Mouse (Mus musculus) forebrain, embryonic 11.5 days (tissue): ENCODE measurements at regions not wholly inside any gene's neighbourhood (a gene's known extent, or its start where the extent isn't known, plus 50 kb on each side); places are given as distances from the start of the nearest gene placed in this dataset.

Experiments
- ATAC-seq: fragments of 200-750 bp; cut with Nextera tagmentation; replicated peaks from 2 replicates; pipeline ENCODE4 v1.8.0; 2017; ENCODE audit warnings: moderate TSS enrichment; ENCODE audit not compliant: low FRiP score
- DNase-seq: peaks from one replicate; pipeline ENCODE4 v3.0.0-alpha.2; 2017; ENCODE audit warnings: low spot score
- H3K27ac ChIP-seq: fragments of 300-500 bp; sonication (generic); 2 replicates; pipeline ENCODE4 v1.5.1; 2014; ENCODE audit warnings: low read depth, low read length
- H3K27me3 ChIP-seq: fragments of 300-500 bp; sonication (generic); 2 replicates; pipeline ENCODE4 v1.6.1; 2014; ENCODE audit warnings: mild to moderate bottlenecking, low read length, mixed read lengths; ENCODE audit not compliant: control insufficient read depth, insufficient read depth
- H3K36me3 ChIP-seq: fragments of 300-500 bp; sonication (generic); 2 replicates; pipeline ENCODE4 v1.6.1; 2014; ENCODE audit warnings: mild to moderate bottlenecking, low read length, moderate library complexity, mixed read lengths; ENCODE audit not compliant: control insufficient read depth, insufficient read depth
- H3K4me1 ChIP-seq: fragments of 300-500 bp; sonication (generic); replicated peaks from 2 replicates; pipeline ENCODE4 v1.6.1; 2014; ENCODE audit warnings: low read length, mixed read lengths; ENCODE audit not compliant: control insufficient read depth, insufficient read depth
- H3K4me2 ChIP-seq: fragments of 300-500 bp; sonication (generic); 2 replicates; pipeline ENCODE4 v1.6.1; 2014; ENCODE audit warnings: low read depth, mild to moderate bottlenecking, low read length, moderate library complexity, mixed read lengths; ENCODE audit not compliant: severe bottlenecking
- H3K4me3 ChIP-seq: fragments of 300-500 bp; sonication (generic); 2 replicates; pipeline ENCODE4 v1.5.1; 2014; ENCODE audit warnings: low read depth, low read length
- H3K9ac ChIP-seq: fragments of 300-500 bp; sonication (generic); 2 replicates; pipeline ENCODE4 v1.6.1; 2014; ENCODE audit warnings: low read length
- H3K9me3 ChIP-seq: fragments of 300-500 bp; sonication (generic); 2 replicates; pipeline ENCODE4 v1.6.1; 2016; ENCODE audit warnings: low read length, mixed read lengths; ENCODE audit not compliant: control insufficient read depth
- WGBS: fragments of 180-500 bp; shearing (Covaris S2); extraction: QIAGEN DNeasy Blood & Tissue Kit; methylation state at CpG from one replicate; pipeline ENCODE4 v1.1.7; 2014; 5-methylcytosine and 5-hydroxymethylcytosine counted together

GRCm38 (mm10) chr14:114912271-114912670, 179.7 kb upstream of the Gpc5 start:
- ATAC-seq (no peak), DNase-seq (no peak)
- Histone ChIP-seq H3K27me3 (no peaks in the 10 kb centered on the region), H3K27ac (no peak overlapping the region), H3K4me1 (no peaks in the 10 kb centered on the region), H3K9ac (no peak overlapping the region), H3K4me3 (no peak overlapping the region), H3K4me2 (no peak overlapping the region), H3K9me3 (no peaks in the 10 kb centered on the region), H3K36me3 (no peaks in the 10 kb centered on the region)
- 82% methylated on average over 7 of the region's 7 CpGs for WGBS

- H3K36me3 ChIP-seq: no peaks in the 10 kb centered on the region
- ATAC-seq: no peak
- H3K4me1 ChIP-seq: no peaks in the 10 kb centered on the region
- H3K27me3 ChIP-seq: no peaks in the 10 kb centered on the region
- H3K27ac ChIP-seq: no peak overlapping the region
- no peaks in the 10 kb centered on the region for H3K9me3 ChIP-seq
- H3K9ac ChIP-seq: no peak overlapping the region
- no peak overlapping the region for H3K4me2 ChIP-seq
- no peak overlapping the region for H3K4me3 ChIP-seq
- no peak for DNase-seq
- WGBS: 57% methylated on average over 5 of the region's 5 CpGs
Observed at GRCm38 (mm10) chr14:114913238-114913637, 178.8 kb upstream of the Gpc5 start.

- no peak for ATAC-seq
- Histone ChIP-seq H3K4me2 (no peak overlapping the region), H3K9ac (no peak overlapping the region), H3K9me3 (no peaks in the 10 kb centered on the region), H3K4me1 (no peaks in the 10 kb centered on the region), H3K27me3 (no peaks in the 10 kb centered on the region), H3K4me3 (no peak overlapping the region), H3K27ac (no peak overlapping the region), H3K36me3 (no peaks in the 10 kb centered on the region)
- WGBS: 88% methylated on average over 6 of the region's 6 CpGs
- DNase-seq: no peak
Observed at GRCm38 (mm10) chr14:114945744-114946143, 146.3 kb upstream of the Gpc5 start.

- H3K36me3 ChIP-seq: no peaks in the 10 kb centered on the region
- H3K27me3 ChIP-seq: no peaks in the 10 kb centered on the region
- no peak for DNase-seq
- H3K4me1 ChIP-seq: no peaks in the 10 kb centered on the region
- WGBS: 81% methylated on average over 7 of the region's 7 CpGs
- no peak for ATAC-seq
- H3K4me2 ChIP-seq: no peak overlapping the region
- no peaks in the 10 kb centered on the region for H3K9me3 ChIP-seq
- no peak overlapping the region for H3K9ac ChIP-seq
- no peak overlapping the region for H3K27ac ChIP-seq
- H3K4me3 ChIP-seq: no peak overlapping the region
Observed at GRCm38 (mm10) chr14:114946321-114946720, 145.7 kb upstream of the Gpc5 start.

GRCm38 (mm10) chr14:114948341-114949155, 143.5 kb upstream of the Gpc5 start:
- Histone ChIP-seq H3K4me3 (no peak overlapping the region), H3K27me3 (no peaks in the 10 kb centered on the region), H3K27ac (no peak overlapping the region), H3K9ac (no peak overlapping the region), H3K36me3 (no peaks in the 10 kb centered on the region), H3K4me2 (peak overlapping the region; percentile 27; the same call in 1 of the 2 replicates), H3K4me1 (peaks cover 7% of the 10 kb centered on the region; the same call in 1 of the 2 replicates), H3K9me3 (no peaks in the 10 kb centered on the region)
- WGBS: 57% methylated on average over 21 of the region's 21 CpGs
- no peak; the same call in 1 of the 2 replicates for ATAC-seq
- DNase-seq: no peak

- Histone ChIP-seq H3K27ac (no peak overlapping the region), H3K4me1 (peaks cover 7% of the 10 kb centered on the region; the same call in 1 of the 2 replicates), H3K27me3 (no peaks in the 10 kb centered on the region), H3K36me3 (no peaks in the 10 kb centered on the region), H3K9me3 (no peaks in the 10 kb centered on the region), H3K9ac (no peak overlapping the region), H3K4me3 (no peak overlapping the region), H3K4me2 (no peak overlapping the region)
- WGBS: 62% methylated on average over 5 of the region's 5 CpGs
- DNase-seq (no peak), ATAC-seq (no peak)
Observed at GRCm38 (mm10) chr14:114949156-114949496, 142.9 kb upstream of the Gpc5 start.

- 2% methylated on average over 5 of the region's 5 CpGs for WGBS
- no peak overlapping the region for H3K27ac ChIP-seq
- H3K9ac ChIP-seq: no peak overlapping the region
- peaks cover 7% of the 10 kb centered on the region; the same call in 1 of the 2 replicates for H3K4me1 ChIP-seq
- ATAC-seq (peak; percentile 31; the same call in 1 of the 2 replicates), DNase-seq (no peak)
- H3K4me2 ChIP-seq: no peak overlapping the region
- no peaks in the 10 kb centered on the region for H3K9me3 ChIP-seq
- no peak overlapping the region for H3K4me3 ChIP-seq
- no peaks in the 10 kb centered on the region for H3K27me3 ChIP-seq
- no peaks in the 10 kb centered on the region for H3K36me3 ChIP-seq
Observed at GRCm38 (mm10) chr14:114952280-114952679, 139.7 kb upstream of the Gpc5 start.

- H3K27ac ChIP-seq: no peak overlapping the region
- no peak for ATAC-seq
- peaks cover 7% of the 10 kb centered on the region; the same call in 1 of the 2 replicates for H3K4me1 ChIP-seq
- H3K27me3 ChIP-seq: no peaks in the 10 kb centered on the region
- H3K4me2 ChIP-seq: no peak overlapping the region
- no peak overlapping the region for H3K9ac ChIP-seq
- no peaks in the 10 kb centered on the region for H3K9me3 ChIP-seq
- no peaks in the 10 kb centered on the region for H3K36me3 ChIP-seq
- DNase-seq: no peak
- WGBS: 37% methylated on average over 4 of the region's 4 CpGs
- H3K4me3 ChIP-seq: no peak overlapping the region
Observed at GRCm38 (mm10) chr14:114953070-114953665, 138.8 kb upstream of the Gpc5 start.
